Mouse (Mus musculus): Measurements from ENCODE around the gene Iqce. TPM values are rescaled to one million over a fixed set of nuclear protein-coding genes. Genes with fewer than 3 reads are reported as not detected.
"Not testable (repeated sequence)": the region's sequence is repeated elsewhere in the genome, so short reads cannot be mapped to it uniquely, and the experiment has no call there.

Iqce gene
- polyA plus RNA-seq, 1 experiment, result 7.5 TPM

DNA sequence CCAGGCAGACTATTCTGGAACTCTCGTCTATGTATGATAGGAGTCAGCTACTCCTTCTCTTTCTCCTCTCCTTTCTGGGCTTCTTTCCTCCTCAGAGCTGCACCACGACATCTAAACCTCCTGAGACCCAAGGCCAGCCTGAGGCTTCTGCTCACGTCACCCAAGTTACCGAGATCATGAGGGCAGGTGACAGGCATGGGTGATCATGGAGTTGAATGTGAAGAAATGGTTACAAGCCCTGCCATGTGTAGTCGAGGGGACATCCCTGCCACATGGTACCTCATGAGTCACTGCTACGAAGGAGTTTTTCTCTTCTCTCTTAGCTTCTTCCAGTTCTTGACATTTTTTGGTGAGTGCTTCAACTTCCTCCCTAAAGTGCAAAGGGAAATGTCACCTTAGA lies 25.0 kb downstream of the Iqce start:
- Histone ChIP-seq H3K36me3 (ENCODE audit: control insufficient read depth, insufficient read depth) (peaks cover 7% of the 10 kb centered on the region), H3K79me3 (ENCODE audit: low read depth) (no peaks in the 10 kb centered on the region), H3K27me3 (ENCODE audit: control insufficient read depth, insufficient read depth, insufficient read length) (no peaks in the 10 kb centered on the region)

DNA sequence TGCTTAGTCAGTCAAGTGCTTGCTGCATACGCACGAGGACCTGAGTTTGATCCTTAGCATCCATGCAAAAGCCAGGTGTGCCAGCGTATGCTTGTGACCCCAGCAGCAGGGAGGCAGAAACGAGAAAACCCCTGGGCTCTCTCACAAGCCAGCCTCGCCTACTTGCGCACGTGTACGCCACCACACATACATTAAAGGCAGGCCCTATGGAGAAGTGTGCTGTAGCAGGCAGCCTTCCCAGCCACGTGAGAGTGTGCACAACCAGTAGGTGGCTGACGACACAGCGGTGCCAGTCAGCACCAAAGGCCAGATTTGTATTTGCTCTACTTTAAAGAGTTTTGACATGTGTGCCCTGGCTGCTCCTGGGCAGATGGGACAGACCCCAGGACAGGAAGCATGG lies 26.5 kb downstream of the Iqce start:
- Histone ChIP-seq H3K36me3 (ENCODE audit: control insufficient read depth, insufficient read depth) (peaks cover 5% of the 10 kb centered on the region), H3K79me3 (ENCODE audit: low read depth) (no peaks in the 10 kb centered on the region), H3K4me3 (ENCODE audit: insufficient read depth, poor library complexity, severe bottlenecking) (no peak overlapping the region), H3ac (ENCODE audit: control insufficient read depth, insufficient read length, low read depth) (no peak overlapping the region), H3K27me3 (ENCODE audit: control insufficient read depth, insufficient read depth, insufficient read length) (no peaks in the 10 kb centered on the region), H3K79me2 (ENCODE audit: control insufficient read depth, insufficient read depth) (no peaks in the 10 kb centered on the region)
- no peak for TF ChIP-seq USF1 (IDR thresholded peaks at IDR 0.05; ENCODE audit: low read depth)
- TF ChIP-seq CTCF (IDR thresholded peaks at IDR 0.05; ENCODE audit: control insufficient read depth, insufficient read depth, insufficient read length), result no peak

More for the DNA sequence above, 25.0 kb downstream of the Iqce start:
- H3ac ChIP-seq (ENCODE audit: control insufficient read depth, insufficient read length, low read depth), result no peak overlapping the region
- TF ChIP-seq CEBPB (IDR thresholded peaks at IDR 0.05; ENCODE audit: low read depth) (no peak), FOSL1 (IDR thresholded peaks at IDR 0.05; ENCODE audit: insufficient read depth, low read length, poor library complexity, severe bottlenecking) (no peak), USF1 (IDR thresholded peaks at IDR 0.05; ENCODE audit: low read depth) (no peak), MYOG (IDR thresholded peaks at IDR 0.05; ENCODE audit: control insufficient read depth, extremely low read depth, insufficient read length) (no peak), CTCF (IDR thresholded peaks at IDR 0.05; ENCODE audit: control insufficient read depth, insufficient read depth, insufficient read length) (no peak), MAX (IDR thresholded peaks at IDR 0.05) (no peak), MYOD1 (IDR thresholded peaks at IDR 0.05; ENCODE audit: control insufficient read depth, insufficient read length, low read depth) (no peak)
- no peak overlapping the region for H3K4me3 ChIP-seq (ENCODE audit: insufficient read depth, poor library complexity, severe bottlenecking)
- H3K79me2 ChIP-seq (ENCODE audit: control insufficient read depth, insufficient read depth), result no peaks in the 10 kb centered on the region

DNA sequence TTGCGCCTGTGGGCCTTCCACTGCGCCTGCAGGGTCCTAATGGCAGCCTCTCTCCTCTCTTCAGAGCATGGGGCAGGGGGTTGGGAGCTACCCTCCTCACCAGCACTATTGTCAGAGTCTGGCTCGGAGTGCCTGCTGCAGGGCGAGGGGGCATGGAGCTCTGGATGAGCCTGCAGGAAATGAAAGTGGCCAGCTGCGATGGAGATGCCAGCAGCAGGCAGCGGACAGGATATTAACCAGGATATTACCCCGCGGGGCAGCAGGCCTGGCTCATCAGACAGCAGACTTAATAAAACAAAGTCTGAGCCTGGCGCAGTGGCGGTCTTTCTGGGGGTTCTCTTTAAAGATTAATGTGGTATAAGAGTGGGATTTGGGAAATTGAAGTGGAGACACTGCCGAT lies 27.1 kb downstream of the Iqce start:
- H3ac ChIP-seq (ENCODE audit: control insufficient read depth, insufficient read length, low read depth), result no peak overlapping the region
- H3K79me3 ChIP-seq (ENCODE audit: low read depth), result no peaks in the 10 kb centered on the region
- H3K4me3 ChIP-seq (ENCODE audit: insufficient read depth, poor library complexity, severe bottlenecking), result no peak overlapping the region
- TF ChIP-seq FOSL1 (IDR thresholded peaks at IDR 0.05; ENCODE audit: insufficient read depth, low read length, poor library complexity, severe bottlenecking) (no peak), CEBPB (IDR thresholded peaks at IDR 0.05; ENCODE audit: low read depth) (no peak), CTCF (IDR thresholded peaks at IDR 0.05; ENCODE audit: control insufficient read depth, insufficient read depth, insufficient read length) (no peak), MYOD1 (IDR thresholded peaks at IDR 0.05; ENCODE audit: control insufficient read depth, insufficient read length, low read depth) (no peak), MAX (IDR thresholded peaks at IDR 0.05) (no peak), MYOG (IDR thresholded peaks at IDR 0.05; ENCODE audit: control insufficient read depth, extremely low read depth, insufficient read length) (no peak), USF1 (IDR thresholded peaks at IDR 0.05; ENCODE audit: low read depth) (no peak)
- H3K27me3 ChIP-seq (ENCODE audit: control insufficient read depth, insufficient read depth, insufficient read length), result no peaks in the 10 kb centered on the region
- no peaks in the 10 kb centered on the region for H3K79me2 ChIP-seq (ENCODE audit: control insufficient read depth, insufficient read depth)
- peaks cover 5% of the 10 kb centered on the region for H3K36me3 ChIP-seq (ENCODE audit: control insufficient read depth, insufficient read depth)

DNA sequence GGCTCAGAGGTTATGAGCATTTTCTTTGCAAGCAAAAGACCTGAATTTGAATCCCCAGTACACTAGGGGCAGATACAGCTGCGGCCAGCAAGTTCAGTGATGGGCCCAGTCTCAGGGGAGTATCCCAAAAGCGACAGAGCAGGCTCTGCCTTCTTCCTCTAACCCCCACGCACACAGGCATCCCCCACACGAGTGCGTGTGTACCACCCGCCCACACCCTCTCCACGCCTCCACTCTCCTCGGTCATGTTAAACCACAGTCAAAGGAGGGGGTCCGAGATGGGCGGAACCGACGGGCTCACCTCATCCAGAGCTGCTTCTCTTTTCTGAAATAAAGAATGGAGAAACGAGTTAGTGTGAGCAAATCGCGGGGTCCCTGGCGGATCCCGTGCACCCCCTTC lies 28.1 kb downstream of the Iqce start:
- Histone ChIP-seq H3K79me2 (ENCODE audit: control insufficient read depth, insufficient read depth) (no peaks in the 10 kb centered on the region), H3K36me3 (ENCODE audit: control insufficient read depth, insufficient read depth) (peaks cover 5% of the 10 kb centered on the region), H3ac (ENCODE audit: control insufficient read depth, insufficient read length, low read depth) (no peak overlapping the region), H3K79me3 (ENCODE audit: low read depth) (no peaks in the 10 kb centered on the region), H3K4me3 (ENCODE audit: insufficient read depth, poor library complexity, severe bottlenecking) (no peak overlapping the region), H3K27me3 (ENCODE audit: control insufficient read depth, insufficient read depth, insufficient read length) (no peaks in the 10 kb centered on the region)
- TF ChIP-seq MYOD1 (IDR thresholded peaks at IDR 0.05; ENCODE audit: control insufficient read depth, insufficient read length, low read depth), result no peak
- no peak for TF ChIP-seq MYOG (IDR thresholded peaks at IDR 0.05; ENCODE audit: control insufficient read depth, extremely low read depth, insufficient read length)

DNA sequence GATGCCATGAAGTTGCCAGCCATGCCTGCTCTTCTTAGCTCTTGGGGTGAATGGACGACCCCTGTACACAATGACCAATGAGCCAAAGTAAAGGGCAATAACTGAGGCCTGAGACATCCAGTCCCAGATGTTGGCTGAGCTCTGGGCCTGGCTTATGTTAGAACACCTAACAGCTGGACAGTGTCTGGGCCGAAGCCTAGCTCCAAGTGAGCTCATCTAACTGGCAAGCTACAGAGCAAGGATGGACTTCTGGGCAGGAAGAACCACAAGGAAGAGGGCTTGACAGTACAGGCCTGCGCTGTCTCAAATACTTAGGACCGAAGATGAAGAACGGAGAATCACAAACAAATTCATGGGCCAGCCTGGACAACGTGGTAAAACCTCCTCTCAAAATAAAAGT lies 29.6 kb downstream of the Iqce start:
- H3K36me3 ChIP-seq (ENCODE audit: control insufficient read depth, insufficient read depth); H3K79me2 ChIP-seq (ENCODE audit: control insufficient read depth, insufficient read depth); H3ac ChIP-seq (ENCODE audit: control insufficient read depth, insufficient read length, low read depth); H3K4me3 ChIP-seq (ENCODE audit: insufficient read depth, poor library complexity, severe bottlenecking); H3K27me3 ChIP-seq (ENCODE audit: control insufficient read depth, insufficient read depth, insufficient read length); H3K79me3 ChIP-seq (ENCODE audit: low read depth): not testable (repeated sequence)

DNA sequence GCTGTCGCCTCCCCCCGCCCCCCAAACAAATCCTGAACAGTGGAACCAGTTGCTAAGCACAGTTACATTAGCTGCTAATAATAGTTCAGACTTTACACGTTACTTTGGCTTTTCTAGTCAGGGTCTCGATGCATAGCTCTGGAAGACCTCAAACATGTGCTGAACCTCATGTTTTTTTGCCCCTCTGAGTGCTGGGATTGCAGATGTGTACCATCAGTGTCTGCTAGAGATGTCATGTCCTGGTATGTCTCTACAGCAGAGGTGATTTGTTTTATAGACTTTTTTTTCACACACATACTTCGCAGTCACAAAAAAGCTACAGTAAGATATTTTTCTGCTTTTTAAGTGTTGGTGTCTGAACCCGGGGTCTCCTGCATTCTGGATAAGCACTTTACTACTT lies 30.1 kb downstream of the Iqce start:
- no peaks in the 10 kb centered on the region for H3K79me3 ChIP-seq (ENCODE audit: low read depth)

More for the DNA sequence above, 30.1 kb downstream of the Iqce start:
- Histone ChIP-seq H3K27me3 (ENCODE audit: control insufficient read depth, insufficient read depth, insufficient read length) (no peaks in the 10 kb centered on the region), H3K4me3 (ENCODE audit: insufficient read depth, poor library complexity, severe bottlenecking) (no peak overlapping the region), H3K36me3 (ENCODE audit: control insufficient read depth, insufficient read depth) (peaks cover under 1% of the 10 kb centered on the region), H3K79me2 (ENCODE audit: control insufficient read depth, insufficient read depth) (no peaks in the 10 kb centered on the region), H3ac (ENCODE audit: control insufficient read depth, insufficient read length, low read depth) (no peak overlapping the region)
- TF ChIP-seq FOSL1 (IDR thresholded peaks at IDR 0.05; ENCODE audit: insufficient read depth, low read length, poor library complexity, severe bottlenecking) (no peak), USF1 (IDR thresholded peaks at IDR 0.05; ENCODE audit: low read depth) (no peak), CEBPB (IDR thresholded peaks at IDR 0.05; ENCODE audit: low read depth) (no peak), MYOG (IDR thresholded peaks at IDR 0.05; ENCODE audit: control insufficient read depth, extremely low read depth, insufficient read length) (no peak), MAX (IDR thresholded peaks at IDR 0.05) (no peak), MYOD1 (IDR thresholded peaks at IDR 0.05; ENCODE audit: control insufficient read depth, insufficient read length, low read depth) (no peak), CTCF (IDR thresholded peaks at IDR 0.05; ENCODE audit: control insufficient read depth, insufficient read depth, insufficient read length) (no peak)

Measured in C2C12 (cell line).